Mouse (Mus musculus) left cerebral cortex, postnatal 14 days (tissue): ENCODE data around the gene Prkcd. TPM values are rescaled to one million over a fixed set of nuclear protein-coding genes. Genes with fewer than 3 reads are reported as not detected.

Experiments
- DNase-seq, 2 experiments: peaks; one replicate each; pipeline ENCODE4 v3.0.0; 2021 to 2022; ENCODE audit warnings: low spot score in 2 of 2, mixed read lengths in 1 of 2
- intact Hi-C: fragments of 180-260 bp; cut with DNase I; formaldehyde crosslinking; loops from one replicate; pipeline ENCODE4 v1.15.1; 2025
- total RNA-seq, 2 experiments: library from RNA; stranded (reverse); gene quantifications; 2 replicates each; pipeline ENCODE4 v1.2.3; 2021

Gene Prkcd
- total RNA-seq, 2 experiments from 2014 or later: 12.5 to 15.7 TPM

DNA sequence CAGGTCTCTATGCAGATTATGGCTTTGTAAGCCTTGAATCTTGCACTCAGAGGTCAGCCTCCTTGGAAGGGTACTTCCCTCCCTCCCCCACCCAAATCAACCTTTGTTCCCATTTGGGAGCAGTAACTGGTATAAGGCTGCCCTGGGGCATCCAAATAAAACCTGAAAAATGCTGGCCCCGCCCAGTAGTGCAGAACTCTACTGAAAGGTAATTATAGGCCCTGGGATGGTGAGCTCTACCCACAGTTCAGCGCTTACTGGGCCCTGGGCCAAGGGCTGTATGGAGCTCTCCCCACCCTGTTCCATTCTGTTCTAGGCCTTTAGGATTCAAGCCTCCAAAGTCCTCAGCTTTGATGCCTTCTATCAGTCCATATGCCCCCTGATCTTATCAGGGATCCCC, 11.1 kb upstream of the Prkcd start:
- DNase-seq: no peak
- intact Hi-C loops: no loop called here

DNA sequence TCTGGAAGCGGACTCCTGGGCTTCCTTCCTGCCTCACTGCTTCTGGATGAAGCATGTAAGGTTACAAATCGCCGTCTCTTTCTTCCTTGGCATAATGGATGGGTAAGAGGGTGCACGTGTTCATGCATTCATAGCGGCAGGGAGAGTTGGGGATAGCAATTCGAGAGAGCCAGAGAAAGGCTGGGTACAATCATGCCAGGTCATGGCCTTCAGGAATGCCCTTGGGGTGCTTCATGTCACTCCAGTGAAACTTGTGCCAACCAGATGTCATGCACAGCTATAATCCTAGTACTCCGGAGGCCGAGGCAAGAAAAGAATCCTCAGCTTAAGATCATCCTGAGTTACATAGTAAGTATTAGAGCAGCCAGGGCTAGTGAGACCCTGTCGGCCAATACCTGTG, 10.5 kb upstream of the Prkcd start:
- no peak for DNase-seq
- intact Hi-C loops: no loop called here

DNA sequence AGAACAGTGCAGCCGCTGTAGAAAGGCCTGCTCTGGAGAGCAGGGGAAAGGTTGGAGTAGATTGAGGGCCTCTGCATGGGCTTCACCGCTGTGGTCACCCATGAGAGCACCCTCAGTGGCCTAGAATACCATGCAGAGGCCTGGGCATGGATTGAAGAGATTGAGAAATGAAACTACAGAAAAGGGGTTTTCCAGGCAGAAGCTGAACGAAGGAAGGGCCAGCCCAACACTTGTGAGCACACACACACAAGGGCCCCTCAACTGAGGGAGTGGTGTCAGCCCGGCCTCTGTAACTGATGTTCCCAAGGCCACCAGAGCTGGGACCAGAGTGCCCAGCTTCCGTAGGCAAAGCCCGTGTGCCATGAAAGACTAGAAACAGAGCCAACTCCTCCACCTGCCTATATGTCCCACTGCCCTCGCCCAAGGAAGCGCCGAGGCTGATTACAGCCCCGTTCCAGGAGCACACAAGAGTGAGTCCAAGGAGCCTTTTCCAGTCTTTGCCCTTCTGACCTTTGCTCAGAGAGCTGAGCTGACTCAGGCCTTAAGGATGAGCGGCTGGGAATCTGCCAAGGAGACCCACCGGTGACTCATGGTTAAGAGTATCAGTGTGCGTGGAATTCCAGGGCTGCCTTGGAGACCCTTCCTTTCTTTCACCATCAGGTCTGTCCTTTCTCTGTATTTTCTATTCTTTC, 9.4 kb upstream of the Prkcd start:
- intact Hi-C loops: no loop called here

DNA sequence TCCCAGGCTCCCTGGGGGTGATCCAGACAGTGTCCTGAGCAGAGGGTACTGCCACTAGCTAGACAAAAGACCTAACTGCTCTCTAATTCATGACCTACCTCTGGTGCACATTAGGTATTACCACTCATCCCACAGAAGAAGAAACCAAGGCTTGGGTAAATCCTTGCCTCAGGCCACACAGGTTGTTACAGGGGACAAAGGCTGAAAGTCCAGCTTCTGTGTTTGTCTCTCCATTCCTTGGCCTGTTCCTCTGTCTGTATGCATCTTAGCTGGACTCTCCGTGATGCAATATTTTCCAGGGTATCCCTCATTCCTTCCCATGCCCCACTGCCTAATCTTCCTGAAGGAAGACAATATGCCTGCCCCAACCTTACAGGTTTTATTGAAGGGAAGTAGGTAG, 8.4 kb upstream of the Prkcd start:
- intact Hi-C loops: no loop called here
- DNase-seq: no peak

More for the DNA sequence above, 9.4 kb upstream of the Prkcd start:
- no peak for DNase-seq

DNA sequence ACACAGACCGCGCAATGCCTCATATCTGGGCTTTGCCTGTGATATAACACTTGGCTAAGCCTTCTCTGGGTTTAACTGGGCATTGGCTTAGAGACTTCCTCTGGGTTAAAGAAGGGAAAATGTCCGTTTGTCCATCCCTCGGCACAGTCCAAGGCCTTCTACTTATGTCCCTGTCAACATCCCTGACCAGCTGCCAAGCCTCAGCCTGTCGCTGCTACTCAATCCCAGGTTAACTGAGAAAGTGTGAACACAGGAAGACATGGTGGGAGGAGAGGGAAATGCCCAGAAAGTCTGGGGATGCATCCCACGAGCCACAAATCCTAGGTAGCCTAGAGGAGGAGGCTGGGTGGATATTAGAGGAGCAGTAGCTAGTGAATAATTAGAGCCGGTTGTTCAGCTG, 7.7 kb upstream of the Prkcd start:
- intact Hi-C loops: no loop called here

DNA sequence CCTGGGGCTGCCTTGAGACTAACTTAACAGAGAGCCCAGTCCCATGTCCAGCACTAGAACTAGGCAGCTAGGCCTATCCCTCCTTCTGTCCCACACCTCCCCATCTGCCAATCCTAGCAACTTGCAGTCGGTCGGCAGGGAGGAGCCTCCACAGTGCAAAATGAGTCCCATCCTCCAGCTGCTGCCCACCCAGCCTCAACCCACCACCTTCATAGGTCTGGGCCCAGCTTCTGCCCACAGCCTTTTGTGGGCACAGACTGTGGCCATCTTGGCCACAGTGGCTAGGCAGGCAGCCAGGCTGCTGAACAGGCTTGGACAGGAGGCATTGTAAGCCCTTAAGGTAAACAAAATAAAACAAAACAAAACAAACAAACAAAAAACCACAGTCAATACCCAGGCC, 5.8 kb upstream of the Prkcd start:
- DNase-seq: no peak
- intact Hi-C loops: no loop called here

More for the DNA sequence above, 7.7 kb upstream of the Prkcd start:
- no peak for DNase-seq

DNA sequence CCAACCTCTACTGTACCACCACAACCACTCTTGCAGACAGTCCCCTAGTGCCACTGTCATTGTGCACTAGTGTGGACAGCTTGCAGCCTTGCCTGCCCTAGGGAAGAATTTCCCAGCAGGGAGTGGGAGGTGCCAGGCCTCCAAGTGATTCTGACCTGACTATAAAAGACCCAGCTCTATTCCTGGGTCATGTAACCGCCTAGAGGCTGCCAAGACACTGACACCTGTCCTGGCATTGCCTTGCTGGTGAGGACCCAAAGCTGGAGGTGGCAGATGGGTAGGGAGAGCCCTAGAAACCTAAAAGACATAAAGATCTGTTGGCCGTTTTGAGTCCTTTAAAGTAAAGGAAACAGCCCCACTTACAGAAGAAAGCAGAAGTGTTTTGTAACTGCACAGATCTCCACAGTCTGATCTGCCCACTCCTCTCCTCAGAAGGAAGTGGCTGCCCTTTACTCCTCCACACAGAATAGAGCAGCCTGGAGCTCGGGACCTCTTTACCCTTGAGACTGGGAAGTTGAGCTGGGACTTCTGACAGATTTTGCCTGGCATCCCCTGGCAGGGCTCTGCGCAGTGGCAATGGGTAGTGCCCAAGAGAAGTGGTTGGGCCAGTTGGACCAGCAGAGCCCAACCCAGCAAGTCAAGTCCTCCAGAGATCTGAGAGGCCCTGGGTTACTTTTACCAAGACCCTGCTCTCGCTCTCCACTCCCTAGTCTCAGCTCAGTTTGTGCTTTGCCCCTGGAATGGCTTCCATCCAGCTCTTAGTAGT, 5.0 kb upstream of the Prkcd start:
- intact Hi-C loops: no loop called here

GRCm38 (mm10) chr14:30629839-30630238, 3.8 kb upstream of the Prkcd start:
- no peak for DNase-seq
- intact Hi-C loops: loop anchor here (5.0 kb wide), 1 partner anchor 38 kb away; no protein-coding TSS in a partner anchor

More for the DNA sequence above, 5.0 kb upstream of the Prkcd start:
- peak in 1 of 2 experiments; percentile 34 for DNase-seq

DNA sequence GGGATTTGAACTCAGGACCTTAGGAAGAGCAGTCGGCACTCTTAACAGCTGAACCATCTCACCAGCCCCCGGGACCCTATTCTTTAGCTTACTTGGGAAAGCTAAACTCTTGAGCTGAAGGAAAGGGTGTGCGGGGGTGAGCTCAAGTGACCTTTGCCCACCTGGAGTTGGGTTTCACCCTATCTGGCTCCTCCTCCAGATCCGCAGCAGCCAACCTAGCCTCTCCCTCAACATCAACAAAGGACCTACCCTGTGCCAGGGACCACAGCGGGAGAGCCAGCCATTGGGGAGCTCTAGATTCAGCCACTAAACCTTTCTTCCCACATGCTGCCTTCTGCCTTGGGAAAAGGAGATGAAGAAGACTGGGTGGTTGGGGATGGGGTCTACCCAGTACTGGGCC, 2.2 kb upstream of the Prkcd start:
- intact Hi-C loops: loop anchor here (5.0 kb wide), 1 partner anchor 36 kb away; no protein-coding TSS in a partner anchor
- DNase-seq: no peak

GRCm38 (mm10) chr14:30626756-30627742, 1.0 kb upstream of the Prkcd start:
- intact Hi-C loops: loop anchor here (5.0 kb wide), 1 partner anchor 35 kb away; no protein-coding TSS in a partner anchor

GRCm38 (mm10) chr14:30625131-30625807, 741 bp downstream of the Prkcd start:
- no peak for DNase-seq
- intact Hi-C loops: loop anchor here (5.0 kb wide), 1 partner anchor 33 kb away; no protein-coding TSS in a partner anchor

More at GRCm38 (mm10) chr14:30626756-30627742, 1.0 kb upstream of the Prkcd start:
- no peak for DNase-seq

GRCm38 (mm10) chr14:30624277-30624721, 1.7 kb downstream of the Prkcd start:
- intact Hi-C loops: no loop called here
- no peak for DNase-seq

DNA sequence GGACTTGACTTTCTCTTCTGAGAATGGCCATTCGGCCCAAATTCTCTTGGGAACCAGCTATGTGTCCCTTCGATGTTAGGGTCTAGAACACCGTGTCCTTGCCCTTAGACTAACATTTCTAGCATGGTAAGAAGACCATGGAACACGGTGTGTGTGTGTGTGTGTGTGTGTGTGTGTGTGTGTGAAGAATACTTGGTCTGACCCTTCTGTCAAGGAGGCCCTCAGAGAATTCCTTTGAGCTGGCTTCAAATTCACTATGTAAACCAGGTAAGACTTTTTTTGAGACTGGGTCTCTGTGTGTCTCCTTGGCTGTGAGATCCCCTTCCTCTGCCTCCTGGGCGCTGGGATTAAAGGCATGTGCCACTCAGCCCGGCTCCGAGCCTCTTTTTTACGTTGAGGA, 3.5 kb downstream of the Prkcd start:
- intact Hi-C loops: no loop called here
- DNase-seq: no peak

DNA sequence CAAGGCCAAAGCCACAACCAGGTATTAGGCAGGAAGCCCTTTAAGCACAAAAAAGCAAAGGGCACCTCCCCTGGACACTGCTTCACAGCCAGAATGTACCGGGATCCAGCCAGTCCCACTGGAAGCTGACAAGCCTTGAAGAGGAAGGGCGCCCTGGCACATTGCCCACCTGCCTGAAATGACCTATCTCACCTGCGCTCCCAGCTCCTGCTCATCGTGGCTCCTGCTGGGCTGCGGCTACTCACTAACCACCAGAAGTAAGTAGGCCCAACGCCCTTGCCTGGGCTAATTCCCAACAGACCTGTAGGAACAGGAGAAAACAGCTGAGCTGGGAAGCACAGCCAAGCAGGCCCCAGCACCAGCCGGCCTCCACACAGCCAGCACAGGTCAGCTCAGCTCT, 3.9 kb downstream of the Prkcd start:
- intact Hi-C loops: no loop called here
- DNase-seq: no peak

- intact Hi-C loops: no loop called here
- DNase-seq: peak in 1 of 2 experiments; percentile 44
These were observed 5.9 kb downstream of the Prkcd start for GRCm38 (mm10) chr14:30619982-30620578.

- DNase-seq: no peak
- intact Hi-C loops: no loop called here
These were observed 7.2 kb downstream of the Prkcd start for GRCm38 (mm10) chr14:30618746-30619275.

DNA sequence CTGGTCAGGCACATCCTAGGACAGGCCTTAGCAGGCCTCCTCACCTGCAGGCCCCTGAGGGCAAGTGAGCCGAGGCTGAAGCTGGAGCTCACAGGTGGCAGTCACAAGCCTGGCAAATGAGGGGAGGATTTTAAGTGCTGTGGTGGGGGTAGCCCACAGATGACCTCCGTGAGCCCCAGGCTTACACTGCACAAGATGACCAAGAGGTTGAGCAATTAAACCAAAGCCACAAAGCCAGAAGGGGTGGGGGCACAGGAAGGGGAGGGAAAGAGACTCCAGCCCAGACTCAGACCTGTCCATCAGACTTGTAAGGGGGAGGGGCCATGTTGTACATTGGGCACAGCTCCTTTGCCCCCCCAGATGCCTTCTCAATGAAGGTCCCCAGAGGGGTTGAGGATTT, 9.3 kb downstream of the Prkcd start:
- DNase-seq: no peak
- intact Hi-C loops: no loop called here
